Mouse (Mus musculus) kidney, adult 2 months (tissue): ENCODE data around the gene Cry2. TPM values are rescaled to one million over a fixed set of nuclear protein-coding genes. Genes with fewer than 3 reads are reported as not detected.
A peak's percentile ranks its signal among the peaks of the same experiment; 100 is the strongest.

Experiments
- DNase-seq: peaks from one replicate; pipeline ENCODE4 v3.0.0; 2021
- H3K27ac ChIP-seq: fragments of 200-500 bp; 2 replicates; pipeline ENCODE4 v1.5.1; 2012; ENCODE audit warnings: low read depth, low read length, control low read depth, inconsistent platforms; ENCODE audit not compliant: insufficient read depth
- H3K27me3 ChIP-seq: fragments of 200-500 bp; replicated peaks from 2 replicates; pipeline ENCODE4 v1.6.1; 2012; ENCODE audit warnings: mild to moderate bottlenecking, moderate library complexity, low read length, inconsistent platforms; ENCODE audit not compliant: control insufficient read depth, insufficient read depth
- H3K36me3 ChIP-seq: fragments of 200-500 bp; 2 replicates; pipeline ENCODE4 v1.6.1; 2012; ENCODE audit warnings: mild to moderate bottlenecking, moderate library complexity, low read length, inconsistent platforms; ENCODE audit not compliant: control insufficient read depth, insufficient read depth
- H3K4me1 ChIP-seq: fragments of 200-500 bp; 2 replicates; pipeline ENCODE4 v1.6.1; 2011; ENCODE audit warnings: low read length; ENCODE audit not compliant: control insufficient read depth, insufficient read depth
- H3K4me3 ChIP-seq: fragments of 200-500 bp; 2 replicates; pipeline ENCODE4 v1.5.1; 2011; ENCODE audit warnings: mild to moderate bottlenecking, low read depth, low read length, control low read depth; ENCODE audit not compliant: insufficient read depth
- CTCF ChIP-seq: fragments of 200-500 bp; conservative IDR thresholded peaks from 2 replicates; pipeline ENCODE4 v1.5.1; 2011; ENCODE audit warnings: low read depth, mild to moderate bottlenecking, control low read depth, low read length, moderate library complexity, mixed read lengths; ENCODE audit not compliant: insufficient read depth, insufficient read length
- POLR2A ChIP-seq: fragments of 200-500 bp; IDR thresholded peaks from one replicate; pipeline ENCODE4 v1.6.1; 2011; ENCODE audit warnings: low read depth, low read length, control low read depth
- WGBS: fragments of 180-500 bp; shearing (Covaris S2); methylation state at CpG from one replicate; pipeline ENCODE4 v1.1.7; 2018; 5-methylcytosine and 5-hydroxymethylcytosine counted together
- polyA plus RNA-seq: library from polyadenylated mRNA; depleted of rRNA; stranded (reverse); fragments of >200 nt; gene quantifications from 2 replicates; pipeline ENCODE4 v1.2.3, GENCODE M21; 2012; rRNA removed

Gene Cry2
- polyA plus RNA-seq, 1 experiment: 13.5 TPM

DNA sequence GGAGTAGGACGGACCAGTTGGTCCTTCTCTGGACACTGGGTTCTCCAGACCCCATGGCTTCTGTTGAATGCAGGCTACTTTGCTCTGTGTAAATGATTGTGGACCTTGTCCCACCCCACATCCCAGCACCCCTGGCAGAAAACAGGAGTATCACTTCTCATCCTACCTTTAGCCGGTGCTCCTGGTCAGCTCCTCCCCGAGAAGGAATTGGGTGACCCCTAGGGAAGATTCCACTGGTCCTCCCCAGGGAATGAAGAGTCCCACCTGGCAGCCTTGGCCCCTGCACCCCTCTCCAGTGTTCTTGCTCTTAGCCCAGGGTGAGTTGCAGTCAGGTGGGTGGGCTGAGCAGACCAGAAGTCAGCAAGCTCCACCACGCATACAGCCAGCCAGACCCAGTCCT lies 69.8 kb downstream of the Cry2 start:
- TF ChIP-seq CTCF: no peak
- TF ChIP-seq POLR2A: no peak
- no peak overlapping the region for H3K4me3 ChIP-seq
- peaks cover 7% of the 10 kb centered on the region; the same call in 1 of the 2 replicates for H3K4me1 ChIP-seq
- H3K27ac ChIP-seq: no peak overlapping the region
- no peaks in the 10 kb centered on the region for H3K36me3 ChIP-seq
- no peak for DNase-seq
- H3K27me3 ChIP-seq: no peaks in the 10 kb centered on the region
- 78% methylated on average over 4 of the region's 4 CpGs for WGBS

DNA sequence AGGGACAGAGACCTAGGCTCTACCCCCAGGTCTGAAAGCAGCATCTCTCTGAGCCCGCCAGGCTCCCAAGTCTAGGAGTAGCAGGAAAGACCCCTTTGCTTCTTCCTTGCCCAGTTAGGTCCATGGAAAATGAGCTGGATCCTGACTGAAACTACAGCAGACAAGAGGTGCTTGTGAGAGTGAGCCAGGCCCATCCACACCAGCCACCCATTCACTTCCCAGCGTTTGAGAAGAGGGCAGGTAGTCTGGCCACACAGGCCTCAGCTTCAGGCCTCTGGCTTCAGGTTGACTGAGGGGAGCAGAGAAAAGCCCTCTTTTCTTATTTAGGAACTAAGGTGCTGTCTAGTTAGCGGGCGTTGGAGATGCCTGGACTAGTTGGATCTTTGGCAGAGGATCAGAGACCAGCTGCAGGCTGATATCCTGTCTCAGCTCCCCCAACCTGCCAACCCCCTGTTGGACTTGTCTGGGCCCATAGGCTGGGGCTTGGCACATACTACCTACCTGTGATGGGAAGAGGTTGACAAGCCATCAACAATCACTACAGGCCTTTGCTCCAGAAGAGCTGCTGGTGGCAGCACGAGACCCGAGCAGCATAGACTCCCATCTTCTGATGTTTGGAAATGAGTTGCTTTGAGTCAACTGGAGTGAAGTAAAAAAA lies 71.1 kb downstream of the Cry2 start:
- DNase-seq: no peak
- 95% methylated on average over 6 of the region's 6 CpGs for WGBS
- TF ChIP-seq CTCF (no peak), POLR2A (no peak)
- H3K4me3 ChIP-seq: no peak overlapping the region
- no peak overlapping the region for H3K27ac ChIP-seq
- H3K4me1 ChIP-seq: peaks cover 7% of the 10 kb centered on the region; the same call in 1 of the 2 replicates
- H3K27me3 ChIP-seq: no peaks in the 10 kb centered on the region
- H3K36me3 ChIP-seq: no peaks in the 10 kb centered on the region

DNA sequence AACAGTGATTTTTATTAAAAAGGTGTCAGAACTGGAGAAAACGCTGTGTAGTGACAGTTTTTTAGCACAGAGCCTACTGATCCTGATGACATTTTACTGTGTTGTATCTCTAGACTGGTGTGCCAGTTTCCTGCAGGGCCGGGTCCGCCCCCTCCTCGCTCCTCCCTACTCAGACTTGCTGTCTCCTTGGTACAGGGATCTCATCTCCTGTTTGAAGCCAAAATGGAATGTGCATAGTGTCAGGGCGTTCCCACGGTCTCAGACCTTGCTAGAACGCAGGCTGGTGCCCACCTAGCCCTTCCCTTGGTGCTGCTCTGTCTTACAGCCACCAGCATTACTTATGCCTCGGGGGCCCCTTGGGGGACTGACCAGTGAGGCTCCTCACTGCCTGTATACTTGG lies 72.0 kb downstream of the Cry2 start:
- no peak for TF ChIP-seq CTCF
- no peak for TF ChIP-seq POLR2A
- no peak overlapping the region for H3K27ac ChIP-seq
- no peak overlapping the region for H3K4me3 ChIP-seq
- 75% methylated on average over 8 of the region's 8 CpGs for WGBS
- H3K27me3 ChIP-seq: no peaks in the 10 kb centered on the region
- DNase-seq: no peak
- peaks cover 7% of the 10 kb centered on the region; the same call in 1 of the 2 replicates for H3K4me1 ChIP-seq
- H3K36me3 ChIP-seq: no peaks in the 10 kb centered on the region

DNA sequence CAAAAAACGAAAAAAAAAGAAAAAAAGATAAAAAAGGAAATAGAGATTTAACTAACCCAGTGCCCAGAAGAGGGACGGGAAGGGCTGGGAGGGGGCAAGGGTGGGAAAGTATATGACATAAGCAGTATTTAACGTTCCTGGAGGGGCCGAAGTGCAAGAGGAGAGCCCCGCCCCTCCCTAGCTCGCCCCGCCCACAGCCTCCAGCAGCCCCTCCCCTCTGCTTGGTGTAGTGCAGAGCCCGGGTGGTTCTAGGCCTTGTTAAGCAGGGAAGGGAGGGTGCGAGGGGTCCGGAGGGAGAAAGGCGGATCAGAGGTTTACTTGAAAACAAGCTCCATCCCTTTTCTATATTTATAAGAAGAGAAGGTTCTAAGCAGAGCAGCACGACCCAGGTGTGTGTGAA lies 73.0 kb downstream of the Cry2 start:
- 34% methylated on average over 12 of the region's 12 CpGs for WGBS
- H3K4me3 ChIP-seq: no peak overlapping the region
- TF ChIP-seq CTCF: no peak
- no peak for TF ChIP-seq POLR2A
- no peak for DNase-seq
- no peak overlapping the region for H3K27ac ChIP-seq
- no peaks in the 10 kb centered on the region for H3K27me3 ChIP-seq
- no peaks in the 10 kb centered on the region for H3K36me3 ChIP-seq
- peaks cover 7% of the 10 kb centered on the region; the same call in 1 of the 2 replicates for H3K4me1 ChIP-seq

DNA sequence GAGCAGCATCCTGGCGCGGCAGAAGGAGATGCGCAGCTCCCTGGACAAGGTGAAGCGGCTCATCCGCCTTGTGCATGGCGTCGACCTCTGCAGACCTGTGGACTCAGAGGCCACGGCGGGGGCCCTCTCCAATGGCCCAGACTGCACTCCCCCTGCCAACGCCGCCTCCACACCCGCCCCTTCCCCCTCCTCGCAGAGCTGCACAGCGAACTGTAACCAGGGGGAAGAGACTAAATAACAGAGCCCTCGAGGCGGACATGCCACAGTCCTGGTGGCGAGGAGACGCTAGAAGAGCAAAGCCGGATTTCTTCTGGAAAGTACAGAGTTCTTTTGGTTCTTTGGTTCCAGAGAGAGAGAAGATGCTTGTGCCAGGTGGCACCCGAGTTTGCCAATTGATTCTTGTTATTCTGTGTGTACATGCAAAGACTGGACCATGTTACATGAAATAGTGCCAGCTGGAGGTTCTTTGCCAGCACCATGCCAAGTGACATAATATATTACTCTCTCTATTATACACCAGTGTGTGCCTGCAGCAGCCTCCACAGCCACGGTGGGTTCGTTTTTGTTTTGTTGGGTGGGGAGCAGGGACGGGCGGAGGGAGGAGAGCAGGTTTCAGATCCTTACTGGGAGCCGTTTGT lies 73.5 kb downstream of the Cry2 start:
- TF ChIP-seq CTCF (no peak), POLR2A (no peak)
- 55% methylated on average over 25 of the region's 25 CpGs for WGBS
- no peak for DNase-seq
- Histone ChIP-seq H3K27me3 (no peaks in the 10 kb centered on the region), H3K36me3 (no peaks in the 10 kb centered on the region), H3K4me1 (peaks cover 7% of the 10 kb centered on the region; the same call in 1 of the 2 replicates), H3K27ac (no peak overlapping the region), H3K4me3 (no peak overlapping the region)

DNA sequence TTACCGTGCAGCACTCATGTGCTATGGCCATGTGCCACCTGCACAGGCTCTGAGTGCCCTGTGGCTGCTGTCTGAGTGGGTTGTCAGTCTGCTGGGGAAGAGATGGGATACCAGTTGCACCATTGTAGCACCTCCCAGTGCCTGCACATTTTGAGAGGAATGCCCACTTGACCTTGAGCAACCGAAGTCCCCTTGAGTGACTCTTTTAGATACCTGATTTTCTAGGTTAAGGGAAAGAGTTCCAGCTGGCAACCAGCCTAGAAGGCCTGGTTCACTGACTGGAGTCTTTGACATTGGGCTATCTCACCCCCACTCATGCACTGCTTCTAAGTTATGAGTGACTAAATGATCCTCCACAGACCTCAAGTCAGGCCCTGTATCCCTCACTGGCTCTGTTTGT lies 74.5 kb downstream of the Cry2 start:
- peak; percentile 86 for DNase-seq
- H3K4me1 ChIP-seq: peaks cover 9% of the 10 kb centered on the region; the same call in 1 of the 2 replicates
- no peaks in the 10 kb centered on the region for H3K27me3 ChIP-seq
- WGBS: 39% methylated on average over 2 of the region's 2 CpGs
- 0 out of 2 replicates have a peak overlapping the region, but pooled peaks have one; percentile 19 for H3K27ac ChIP-seq
- H3K4me3 ChIP-seq: no peak overlapping the region
- no peaks in the 10 kb centered on the region for H3K36me3 ChIP-seq
- TF ChIP-seq CTCF: no peak
- TF ChIP-seq POLR2A: no peak

DNA sequence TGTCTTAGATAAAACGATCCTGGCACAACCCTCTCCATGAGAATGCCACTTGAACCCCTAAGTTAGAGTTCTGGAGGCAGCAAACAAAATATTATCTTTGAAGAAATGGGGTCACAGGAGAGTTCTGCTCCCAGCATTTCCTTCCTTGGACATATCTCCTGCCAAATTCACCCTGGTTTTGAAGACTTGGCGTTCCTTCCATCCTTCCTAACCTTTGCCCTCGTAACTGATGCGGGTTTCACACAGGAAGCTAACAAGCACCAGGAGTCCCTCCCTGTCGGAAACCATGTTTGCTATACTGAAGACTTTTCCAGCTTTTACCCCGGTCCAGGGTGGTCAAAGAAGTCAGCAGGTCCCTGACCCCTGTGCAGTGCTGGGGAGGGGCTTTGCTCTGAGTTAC lies 79.6 kb downstream of the Cry2 start:
- H3K36me3 ChIP-seq: no peaks in the 10 kb centered on the region
- 27% methylated on average over 6 of the region's 6 CpGs for WGBS

More for the DNA sequence above, 79.6 kb downstream of the Cry2 start:
- Histone ChIP-seq H3K4me3 (no peak overlapping the region), H3K4me1 (peaks cover 7% of the 10 kb centered on the region; the same call in 1 of the 2 replicates), H3K27ac (peak overlapping the region; percentile 24; the same call in 1 of the 2 replicates), H3K27me3 (no peaks in the 10 kb centered on the region)
- peak; percentile 72 for DNase-seq
- TF ChIP-seq CTCF: no peak
- no peak for TF ChIP-seq POLR2A

Other genes starting within 250 kb of the Cry2 start
- gene Pex16, start 59.4 kb downstream of the Cry2 start, polyA plus RNA-seq: 81.9 and 92.5 TPM in 2 replicates
- gene Large2, start 59.2 kb downstream of the Cry2 start, polyA plus RNA-seq: 54.1 and 70.7 TPM in 2 replicates
- 4.3 and 5.3 TPM in 2 replicates for gene 1700029I15Rik, start 51.5 kb downstream of the Cry2 start, polyA plus RNA-seq
- 41.5 and 49.3 TPM in 2 replicates for gene Mapk8ip1, start 32.8 kb downstream of the Cry2 start, polyA plus RNA-seq
- gene Slc35c1, start 26.5 kb upstream of the Cry2 start, polyA plus RNA-seq: 29.6 and 35.4 TPM in 2 replicates
- gene Chst1, start 165.7 kb upstream of the Cry2 start, polyA plus RNA-seq: 10.7 and 10.9 TPM in 2 replicates